Mouse (Mus musculus) granulocyte monocyte progenitor cell, adult 5-6 weeks (primary cell): ENCODE results near the gene Gm20479. TPM values are rescaled to one million over a fixed set of nuclear protein-coding genes. Genes with fewer than 3 reads are reported as not detected.

Experiments
- ATAC-seq: replicated peaks from 2 replicates; pipeline ENCODE4 v1.8.0; 2016; ENCODE audit warnings: mild to moderate bottlenecking, moderate TSS enrichment, inconsistent platforms; ENCODE audit not compliant: poor library complexity, severe bottlenecking
- total RNA-seq, 2 experiments: library from RNA; stranded (forward) in 1 of 2; stranded (reverse) in 1 of 2; fragments of 200-712, 200-1000 nt in 1 of 2; fragments of >200 nt in 1 of 2; fragmentation: Nextera tagmentation in 1 of 2; gene quantifications; 2 replicates each; pipeline ENCODE4 v1.2.3; 2014 to 2017

Gm20479 gene
- total RNA-seq, 2 experiments from 2014 or later, result 1.5 TPM; not detected in 1

DNA sequence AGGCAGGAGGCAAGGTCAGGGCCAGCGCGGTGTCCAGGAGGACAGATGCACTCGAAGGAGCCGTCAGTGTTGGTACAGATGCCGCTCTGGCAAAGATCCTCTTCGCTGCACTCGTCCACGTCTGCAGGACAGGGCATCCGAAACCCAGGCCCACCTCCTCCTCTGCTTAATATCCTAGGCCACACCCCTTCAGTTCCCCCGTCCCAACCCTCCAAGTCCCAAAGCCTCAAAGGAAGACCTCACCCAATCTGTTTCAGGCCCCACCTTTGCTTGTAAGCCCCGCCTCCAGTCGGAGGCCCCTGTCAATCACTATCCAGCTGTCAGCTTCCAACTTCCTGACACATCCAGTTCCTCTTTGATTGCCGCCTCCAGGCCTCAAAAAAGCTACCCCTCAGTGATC is 34.9 kb downstream of the Gm20479 start:
- peak; percentile 16; the same call in 1 of the 2 replicates for ATAC-seq

- no peak for ATAC-seq
These were observed 37.8 kb downstream of the Gm20479 start for GRCm38 (mm10) chr7:27319411-27319810.

GRCm38 (mm10) chr7:27315958-27316357 is 41.3 kb downstream of the Gm20479 start:
- ATAC-seq, result no peak

DNA sequence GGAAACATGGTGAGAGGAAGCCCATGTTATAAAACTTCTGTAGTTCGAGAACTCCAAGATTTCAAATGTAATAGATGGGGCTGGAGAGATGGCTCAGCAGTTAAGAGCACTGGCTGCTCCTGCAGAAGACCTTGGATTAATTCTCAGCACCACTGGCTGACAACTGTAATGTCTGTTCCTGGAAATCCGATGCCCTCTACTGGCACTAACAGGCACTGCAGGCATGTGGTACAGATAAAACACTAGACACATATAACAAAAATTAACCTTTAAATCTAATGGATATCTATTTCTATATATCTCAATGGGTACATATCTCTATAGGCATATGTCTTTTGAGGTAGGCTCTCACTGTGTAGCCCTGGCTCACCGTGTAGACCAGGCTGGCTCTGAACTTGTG is 42.8 kb downstream of the Gm20479 start:
- ATAC-seq, result no peak

DNA sequence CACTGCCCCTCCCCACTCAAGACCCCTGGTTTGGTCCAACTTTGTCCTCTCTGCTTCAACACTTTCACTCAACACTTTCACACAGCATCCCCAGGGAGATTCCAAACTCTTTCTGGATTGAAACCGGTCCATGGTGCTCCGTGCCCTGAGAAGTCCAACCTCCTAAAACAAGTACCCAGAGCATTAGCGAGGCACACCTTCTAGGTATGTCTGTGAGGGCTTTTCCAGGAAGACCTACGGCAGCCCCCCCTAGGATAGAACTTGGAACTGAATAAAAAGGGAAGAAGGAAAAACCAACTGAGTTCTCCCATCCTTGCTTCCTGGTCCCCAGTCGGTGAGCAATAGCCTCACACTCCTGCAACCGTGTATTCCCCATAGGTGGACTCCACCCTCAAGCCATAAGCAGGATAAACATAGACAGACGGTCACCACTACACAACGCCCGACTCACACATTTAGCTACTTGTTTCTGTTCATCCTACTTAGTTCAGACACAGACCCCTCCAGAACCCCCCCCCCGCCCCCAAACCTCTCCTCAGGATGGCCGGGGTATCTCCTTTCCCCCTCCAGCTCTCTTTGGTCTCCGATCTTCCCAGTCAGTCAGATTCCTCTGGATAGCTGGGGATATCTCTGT is 45.5 kb downstream of the Gm20479 start:
- ATAC-seq, result no peak

DNA sequence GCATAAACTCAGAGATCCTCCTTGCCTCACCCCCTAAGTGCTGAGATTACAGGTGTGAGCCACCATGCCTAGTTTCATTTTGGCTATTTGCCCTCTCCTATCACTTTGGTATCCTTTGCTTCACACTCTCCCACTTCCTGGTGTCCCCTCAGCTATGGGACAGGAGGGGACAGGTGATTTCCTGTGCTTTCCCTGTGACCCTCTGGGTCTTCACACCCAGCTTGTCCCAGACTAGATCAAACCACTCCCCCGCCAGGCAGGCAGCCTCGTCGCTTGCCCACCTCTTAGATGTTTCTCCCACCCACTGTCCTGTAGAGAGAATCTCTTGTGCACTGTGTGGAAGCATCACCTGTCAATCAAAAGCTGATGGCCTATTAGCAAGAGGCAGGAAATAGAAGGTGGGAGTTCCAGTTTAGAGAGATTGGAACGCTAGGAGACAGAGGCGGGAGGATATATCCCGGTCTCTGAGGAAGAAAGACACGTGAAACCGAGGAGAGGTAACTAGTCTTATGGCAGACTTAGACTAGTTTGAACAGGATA is 46.2 kb downstream of the Gm20479 start:
- ATAC-seq, result no peak

DNA sequence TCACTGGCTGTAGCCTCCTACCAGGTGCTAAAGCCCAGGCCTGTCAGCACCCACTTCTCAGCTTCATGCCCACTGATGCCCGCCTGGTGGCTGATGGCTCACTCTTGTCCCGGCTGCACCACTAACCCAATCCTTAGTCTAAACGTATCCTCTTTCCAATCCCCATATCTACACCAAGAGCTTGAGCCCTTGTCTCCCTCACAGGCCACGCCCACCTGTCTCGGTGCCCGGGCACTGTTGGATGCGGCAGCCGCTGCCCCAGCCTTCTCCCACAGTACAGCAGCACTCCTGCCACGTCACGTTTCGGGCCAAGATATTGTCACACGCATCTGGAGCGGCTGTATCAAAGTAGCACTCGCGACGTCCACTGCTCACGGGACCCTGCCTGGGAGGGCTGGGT is 46.9 kb downstream of the Gm20479 start:
- ATAC-seq, result peak; percentile 46

- no peak for ATAC-seq
These were observed 47.4 kb downstream of the Gm20479 start for GRCm38 (mm10) chr7:27309832-27310231.

GRCm38 (mm10) chr7:27308821-27309549 is 48.2 kb downstream of the Gm20479 start:
- no peak for ATAC-seq

DNA sequence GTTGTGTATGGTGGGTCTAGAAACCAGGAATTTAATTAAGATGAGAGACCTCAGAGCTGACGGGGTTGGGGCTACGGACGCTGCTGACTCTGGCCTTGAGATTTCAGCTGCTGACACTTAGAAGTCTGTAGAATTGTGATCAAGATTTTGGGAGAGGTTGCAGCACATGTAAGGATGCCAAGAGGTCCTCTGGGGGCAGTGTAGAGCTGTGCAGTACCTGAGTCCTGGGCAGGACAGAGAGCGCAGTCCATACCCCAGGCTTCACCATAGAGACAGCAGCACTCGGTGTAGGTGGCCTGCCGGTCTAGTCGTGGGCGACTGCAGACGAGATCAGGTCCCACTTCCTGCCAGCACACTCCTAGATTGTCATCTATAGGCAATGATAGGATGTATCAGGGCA is 49.7 kb downstream of the Gm20479 start:
- no peak for ATAC-seq

- ATAC-seq, result no peak; the same call in 1 of the 2 replicates
These were observed 50.8 kb downstream of the Gm20479 start for GRCm38 (mm10) chr7:27306161-27307160.

- ATAC-seq, result no peak
These were observed 52.0 kb downstream of the Gm20479 start for GRCm38 (mm10) chr7:27305091-27305730.

Other genes with a start within 250 kb of the Gm20479 start
- not detected in 2 replicates for gene Cyp2f2, start 237.5 kb downstream of the Gm20479 start, total RNA-seq (2014; fragmentation: Nextera tagmentation)
- not detected in 2 replicates for gene Cyp2f2, start 237.5 kb downstream of the Gm20479 start, total RNA-seq (2017)
- gene Cyp2t4, start 203.7 kb downstream of the Gm20479 start, total RNA-seq (2014; fragmentation: Nextera tagmentation), result not detected in 2 replicates
- gene Cyp2t4, start 203.7 kb downstream of the Gm20479 start, total RNA-seq (2017), result not detected in 2 replicates
- gene Egln2, start 190.6 kb downstream of the Gm20479 start, total RNA-seq (2014; fragmentation: Nextera tagmentation), result 16.1 and 26.2 TPM in 2 replicates
- 18.7 and 27.8 TPM in 2 replicates for gene Egln2, start 190.6 kb downstream of the Gm20479 start, total RNA-seq (2017)
- 44.6 and 67.2 TPM in 2 replicates for gene Rab4b, start 178.5 kb downstream of the Gm20479 start, total RNA-seq (2014; fragmentation: Nextera tagmentation)
- gene Rab4b, start 178.5 kb downstream of the Gm20479 start, total RNA-seq (2017), result 18.0 and 19.8 TPM in 2 replicates
- not detected in 2 replicates for gene Gm21983, start 176.3 kb downstream of the Gm20479 start, total RNA-seq (2014; fragmentation: Nextera tagmentation)
- not detected in 2 replicates for gene Gm21983, start 176.3 kb downstream of the Gm20479 start, total RNA-seq (2017)
- 3.5 TPM in 1 of 2 replicates, not detected in the other for gene Mia, start 176.3 kb downstream of the Gm20479 start, total RNA-seq (2014; fragmentation: Nextera tagmentation)
- not detected in 2 replicates for gene Mia, start 176.3 kb downstream of the Gm20479 start, total RNA-seq (2017)
- 6.7 and 7.7 TPM in 2 replicates for gene BC024978, start 161.6 kb downstream of the Gm20479 start, total RNA-seq (2014; fragmentation: Nextera tagmentation)
- 2.2 and 2.6 TPM in 2 replicates for gene BC024978, start 161.6 kb downstream of the Gm20479 start, total RNA-seq (2017)
- 213 and 258 TPM in 2 replicates for gene Snrpa, start 161.1 kb downstream of the Gm20479 start, total RNA-seq (2014; fragmentation: Nextera tagmentation)
- 92.5 and 99.7 TPM in 2 replicates for gene Snrpa, start 161.1 kb downstream of the Gm20479 start, total RNA-seq (2017)
- 2.1 and 7.7 TPM in 2 replicates for gene Itpkc, start 128.8 kb downstream of the Gm20479 start, total RNA-seq (2014; fragmentation: Nextera tagmentation)
- 1.8 and 2.2 TPM in 2 replicates for gene Itpkc, start 128.8 kb downstream of the Gm20479 start, total RNA-seq (2017)
- gene Coq8b, start 124.4 kb downstream of the Gm20479 start, total RNA-seq (2014; fragmentation: Nextera tagmentation), result 13.3 and 15.9 TPM in 2 replicates
- gene Coq8b, start 124.4 kb downstream of the Gm20479 start, total RNA-seq (2017), result 9.5 and 10.0 TPM in 2 replicates
- 1.2 and 1.3 TPM in 2 replicates for gene Numbl, start 99.0 kb downstream of the Gm20479 start, total RNA-seq (2014; fragmentation: Nextera tagmentation)
- gene Numbl, start 99.0 kb downstream of the Gm20479 start, total RNA-seq (2017), result 0.69 and 1.1 TPM in 2 replicates
- not detected in 2 replicates for gene Ltbp4, start 19.7 kb downstream of the Gm20479 start, total RNA-seq (2014; fragmentation: Nextera tagmentation)
- gene Ltbp4, start 19.7 kb downstream of the Gm20479 start, total RNA-seq (2017), result not detected in 2 replicates
- gene Shkbp1, start 1.4 kb downstream of the Gm20479 start, total RNA-seq (2014; fragmentation: Nextera tagmentation), result 23.6 and 31.1 TPM in 2 replicates
- 13.9 and 18.8 TPM in 2 replicates for gene Shkbp1, start 1.4 kb downstream of the Gm20479 start, total RNA-seq (2017)
- gene Sptbn4, start 90.3 kb upstream of the Gm20479 start, total RNA-seq (2014; fragmentation: Nextera tagmentation), result 0.19 TPM in 1 of 2 replicates, not detected in the other
- gene Sptbn4, start 90.3 kb upstream of the Gm20479 start, total RNA-seq (2017), result 0.09 TPM in 1 of 2 replicates, not detected in the other
- 10.4 and 12.2 TPM in 2 replicates for gene Blvrb, start 90.6 kb upstream of the Gm20479 start, total RNA-seq (2014; fragmentation: Nextera tagmentation)
- 6.2 and 8.6 TPM in 2 replicates for gene Blvrb, start 90.6 kb upstream of the Gm20479 start, total RNA-seq (2017)
- gene Sertad3, start 116.3 kb upstream of the Gm20479 start, total RNA-seq (2014; fragmentation: Nextera tagmentation), result 4.6 and 5.3 TPM in 2 replicates
- 5.1 and 7.9 TPM in 2 replicates for gene Sertad3, start 116.3 kb upstream of the Gm20479 start, total RNA-seq (2017)
- gene Sertad1, start 129.5 kb upstream of the Gm20479 start, total RNA-seq (2014; fragmentation: Nextera tagmentation), result 1.9 and 2.2 TPM in 2 replicates
- gene Sertad1, start 129.5 kb upstream of the Gm20479 start, total RNA-seq (2017), result 3.7 and 8.9 TPM in 2 replicates
- gene Prx, start 141.9 kb upstream of the Gm20479 start, total RNA-seq (2014; fragmentation: Nextera tagmentation), result 0.13 and 1.4 TPM in 2 replicates
- 0.52 and 0.62 TPM in 2 replicates for gene Prx, start 141.9 kb upstream of the Gm20479 start, total RNA-seq (2017)
- 1.4 TPM in 1 of 2 replicates, not detected in the other for gene Hipk4, start 165.8 kb upstream of the Gm20479 start, total RNA-seq (2014; fragmentation: Nextera tagmentation)
- gene Hipk4, start 165.8 kb upstream of the Gm20479 start, total RNA-seq (2017), result 0.05 and 0.09 TPM in 2 replicates
- 3.8 and 10.6 TPM in 2 replicates for gene Pld3, start 195.8 kb upstream of the Gm20479 start, total RNA-seq (2014; fragmentation: Nextera tagmentation)
- 3.8 and 6.3 TPM in 2 replicates for gene Pld3, start 195.8 kb upstream of the Gm20479 start, total RNA-seq (2017)
- gene 2310022A10Rik, start 195.8 kb upstream of the Gm20479 start, total RNA-seq (2014; fragmentation: Nextera tagmentation), result 16.9 and 18.4 TPM in 2 replicates
- gene 2310022A10Rik, start 195.8 kb upstream of the Gm20479 start, total RNA-seq (2017), result 4.7 and 6.6 TPM in 2 replicates
- 36.1 and 48.5 TPM in 2 replicates for gene Akt2, start 234.1 kb upstream of the Gm20479 start, total RNA-seq (2014; fragmentation: Nextera tagmentation)
- 43.7 and 45.4 TPM in 2 replicates for gene Akt2, start 234.1 kb upstream of the Gm20479 start, total RNA-seq (2017)